Mouse (Mus musculus): ENCODE results near the gene Glt6d1. TPM values are rescaled to one million over a fixed set of nuclear protein-coding genes. Genes with fewer than 3 reads are reported as not detected.

Gene Glt6d1
- polyA plus RNA-seq, 1 experiment from 2014 or later, result not detected

GRCm38 (mm10) chr2:25836291-25836690 is 20.6 kb upstream of the Glt6d1 start:
- ATAC-seq (ENCODE audit: insufficient number of reproducible peaks, insufficient read depth, low FRiP score, low read depth), result no peak
- 43% methylated on average over 5 of the region's 5 CpGs for WGBS
- H3K27ac ChIP-seq (replicated peaks in 1 of 2; ENCODE audit: control insufficient read depth in 1 of 2, insufficient read depth in 1 of 2, low read depth in 2 of 2, low read length in 2 of 2), result no peak overlapping the region
- no peaks in the 10 kb centered on the region for H3K9me3 ChIP-seq (ENCODE audit: control insufficient read depth, low read length)
- H3K4me2 ChIP-seq (ENCODE audit: low read length), result no peak overlapping the region
- H3K9ac ChIP-seq (ENCODE audit: low read length), result no peak overlapping the region
- H3K36me3 ChIP-seq (ENCODE audit: control insufficient read depth, insufficient read depth, low read length), result no peaks in the 10 kb centered on the region
- H3K27me3 ChIP-seq (ENCODE audit: control insufficient read depth, insufficient read depth, low read length), result no peaks in the 10 kb centered on the region
- H3K4me1 ChIP-seq (ENCODE audit: control insufficient read depth in 2 of 2, insufficient read depth in 2 of 2, low read length in 2 of 2), result no peaks in the 10 kb centered on the region
- H3K4me3 ChIP-seq (ENCODE audit: control insufficient read depth in 1 of 2, insufficient read depth in 1 of 2, low read depth in 1 of 2, low read length in 2 of 2), result no peak overlapping the region

- no peak for ATAC-seq (ENCODE audit: insufficient number of reproducible peaks, insufficient read depth, low FRiP score, low read depth)
- no peak overlapping the region for H3K9ac ChIP-seq (ENCODE audit: low read length)
- H3K4me2 ChIP-seq (ENCODE audit: low read length), result no peak overlapping the region
- H3K36me3 ChIP-seq (ENCODE audit: control insufficient read depth, insufficient read depth, low read length), result no peaks in the 10 kb centered on the region
- no peaks in the 10 kb centered on the region for H3K27me3 ChIP-seq (ENCODE audit: control insufficient read depth, insufficient read depth, low read length)
- H3K9me3 ChIP-seq (ENCODE audit: control insufficient read depth, low read length), result no peaks in the 10 kb centered on the region
- no peak overlapping the region for H3K4me3 ChIP-seq (ENCODE audit: control insufficient read depth in 1 of 2, insufficient read depth in 1 of 2, low read depth in 1 of 2, low read length in 2 of 2)
- H3K27ac ChIP-seq (replicated peaks in 1 of 2; ENCODE audit: control insufficient read depth in 1 of 2, insufficient read depth in 1 of 2, low read depth in 2 of 2, low read length in 2 of 2), result no peak overlapping the region
- no peaks in the 10 kb centered on the region for H3K4me1 ChIP-seq (ENCODE audit: control insufficient read depth in 2 of 2, insufficient read depth in 2 of 2, low read length in 2 of 2)
- 77% methylated on average over 3 of the region's 3 CpGs for WGBS
These were observed 15.1 kb upstream of the Glt6d1 start for GRCm38 (mm10) chr2:25830786-25831185.

- H3K27me3 ChIP-seq (ENCODE audit: control insufficient read depth, insufficient read depth, low read length), result no peaks in the 10 kb centered on the region
- H3K36me3 ChIP-seq (ENCODE audit: control insufficient read depth, insufficient read depth, low read length), result no peaks in the 10 kb centered on the region
- ATAC-seq (ENCODE audit: insufficient number of reproducible peaks, insufficient read depth, low FRiP score, low read depth), result no peak
- H3K9me3 ChIP-seq (ENCODE audit: control insufficient read depth, low read length), result no peaks in the 10 kb centered on the region
- no peak overlapping the region for H3K9ac ChIP-seq (ENCODE audit: low read length)
- 62% methylated on average over 8 of the region's 8 CpGs for WGBS
- H3K4me1 ChIP-seq (ENCODE audit: control insufficient read depth in 2 of 2, insufficient read depth in 2 of 2, low read length in 2 of 2), result no peaks in the 10 kb centered on the region
- H3K27ac ChIP-seq (replicated peaks in 1 of 2; ENCODE audit: control insufficient read depth in 1 of 2, insufficient read depth in 1 of 2, low read depth in 2 of 2, low read length in 2 of 2), result no peak overlapping the region
- no peak overlapping the region for H3K4me3 ChIP-seq (ENCODE audit: control insufficient read depth in 1 of 2, insufficient read depth in 1 of 2, low read depth in 1 of 2, low read length in 2 of 2)
- no peak overlapping the region for H3K4me2 ChIP-seq (ENCODE audit: low read length)
These were observed 12.8 kb upstream of the Glt6d1 start for GRCm38 (mm10) chr2:25828344-25828947.

GRCm38 (mm10) chr2:25824751-25825150 is 9.1 kb upstream of the Glt6d1 start:
- H3K9me3 ChIP-seq (ENCODE audit: control insufficient read depth, low read length), result no peaks in the 10 kb centered on the region
- ATAC-seq (ENCODE audit: insufficient number of reproducible peaks, insufficient read depth, low FRiP score, low read depth), result no peak
- H3K36me3 ChIP-seq (ENCODE audit: control insufficient read depth, insufficient read depth, low read length), result no peaks in the 10 kb centered on the region
- no peak overlapping the region for H3K4me2 ChIP-seq (ENCODE audit: low read length)
- H3K27me3 ChIP-seq (ENCODE audit: control insufficient read depth, insufficient read depth, low read length), result no peaks in the 10 kb centered on the region
- H3K27ac ChIP-seq (replicated peaks in 1 of 2; ENCODE audit: control insufficient read depth in 1 of 2, insufficient read depth in 1 of 2, low read depth in 2 of 2, low read length in 2 of 2), result no peak overlapping the region
- no peaks in the 10 kb centered on the region; a peak in 1 of 4 replicates for H3K4me1 ChIP-seq (ENCODE audit: control insufficient read depth in 2 of 2, insufficient read depth in 2 of 2, low read length in 2 of 2)
- H3K9ac ChIP-seq (ENCODE audit: low read length), result no peak overlapping the region
- 79% methylated on average over 3 of the region's 3 CpGs for WGBS
- H3K4me3 ChIP-seq (ENCODE audit: control insufficient read depth in 1 of 2, insufficient read depth in 1 of 2, low read depth in 1 of 2, low read length in 2 of 2), result no peak overlapping the region

- Histone ChIP-seq H3K27ac (replicated peaks in 1 of 2; ENCODE audit: control insufficient read depth in 1 of 2, insufficient read depth in 1 of 2, low read depth in 2 of 2, low read length in 2 of 2) (no peak within 1 kb of the TSS), H3K27me3 (ENCODE audit: control insufficient read depth, insufficient read depth, low read length) (no peaks in the 10 kb centered on the region), H3K9ac (ENCODE audit: low read length) (no peak within 1 kb of the TSS), H3K9me3 (ENCODE audit: control insufficient read depth, low read length) (no peaks in the 10 kb centered on the region), H3K4me1 (ENCODE audit: control insufficient read depth in 2 of 2, insufficient read depth in 2 of 2, low read length in 2 of 2) (no peaks in the 10 kb centered on the region; a peak in 1 of 4 replicates), H3K36me3 (ENCODE audit: control insufficient read depth, insufficient read depth, low read length) (no peaks in the 10 kb centered on the region), H3K4me3 (ENCODE audit: control insufficient read depth in 1 of 2, insufficient read depth in 1 of 2, low read depth in 1 of 2, low read length in 2 of 2) (no peak within 1 kb of the TSS), H3K4me2 (ENCODE audit: low read length) (no peak within 1 kb of the TSS)
- ATAC-seq (ENCODE audit: insufficient number of reproducible peaks, insufficient read depth, low FRiP score, low read depth), result no peak
- WGBS, result 63% methylated on average over 1 of the region's 1 CpGs
These were observed 7.2 kb upstream of the Glt6d1 start, which contains the start of gene Lcn9 for GRCm38 (mm10) chr2:25822806-25823205. Gene Lcn9 (plus strand): TSS chr2:25823153.

- no peak overlapping the region for H3K27ac ChIP-seq (replicated peaks in 1 of 2; ENCODE audit: control insufficient read depth in 1 of 2, insufficient read depth in 1 of 2, low read depth in 2 of 2, low read length in 2 of 2)
- no peak for ATAC-seq (ENCODE audit: insufficient number of reproducible peaks, insufficient read depth, low FRiP score, low read depth)
- no peak overlapping the region for H3K4me3 ChIP-seq (ENCODE audit: control insufficient read depth in 1 of 2, insufficient read depth in 1 of 2, low read depth in 1 of 2, low read length in 2 of 2)
- no peak overlapping the region for H3K9ac ChIP-seq (ENCODE audit: low read length)
- H3K4me2 ChIP-seq (ENCODE audit: low read length), result no peak overlapping the region
- H3K9me3 ChIP-seq (ENCODE audit: control insufficient read depth, low read length), result no peaks in the 10 kb centered on the region
- H3K36me3 ChIP-seq (ENCODE audit: control insufficient read depth, insufficient read depth, low read length), result no peaks in the 10 kb centered on the region
- no peaks in the 10 kb centered on the region for H3K27me3 ChIP-seq (ENCODE audit: control insufficient read depth, insufficient read depth, low read length)
- WGBS, result 78% methylated on average over 5 of the region's 5 CpGs
- no peaks in the 10 kb centered on the region for H3K4me1 ChIP-seq (ENCODE audit: control insufficient read depth in 2 of 2, insufficient read depth in 2 of 2, low read length in 2 of 2)
These were observed 2.3 kb downstream of the Glt6d1 start for GRCm38 (mm10) chr2:25813364-25813763.

- no peaks in the 10 kb centered on the region for H3K4me1 ChIP-seq (ENCODE audit: control insufficient read depth in 2 of 2, insufficient read depth in 2 of 2, low read length in 2 of 2)
- no peak for ATAC-seq (ENCODE audit: insufficient number of reproducible peaks, insufficient read depth, low FRiP score, low read depth)
- H3K27me3 ChIP-seq (ENCODE audit: control insufficient read depth, insufficient read depth, low read length), result no peaks in the 10 kb centered on the region
- no peak overlapping the region for H3K4me2 ChIP-seq (ENCODE audit: low read length)
- H3K27ac ChIP-seq (replicated peaks in 1 of 2; ENCODE audit: control insufficient read depth in 1 of 2, insufficient read depth in 1 of 2, low read depth in 2 of 2, low read length in 2 of 2), result no peak overlapping the region
- H3K9ac ChIP-seq (ENCODE audit: low read length), result no peak overlapping the region
- H3K36me3 ChIP-seq (ENCODE audit: control insufficient read depth, insufficient read depth, low read length), result no peaks in the 10 kb centered on the region
- H3K9me3 ChIP-seq (ENCODE audit: control insufficient read depth, low read length), result no peaks in the 10 kb centered on the region
- H3K4me3 ChIP-seq (ENCODE audit: control insufficient read depth in 1 of 2, insufficient read depth in 1 of 2, low read depth in 1 of 2, low read length in 2 of 2), result no peak overlapping the region
- WGBS, result 65% methylated on average over 2 of the region's 2 CpGs
These were observed 3.9 kb downstream of the Glt6d1 start for GRCm38 (mm10) chr2:25811711-25812110.

- no peaks in the 10 kb centered on the region for H3K27me3 ChIP-seq (ENCODE audit: control insufficient read depth, insufficient read depth, low read length)
- 47% methylated on average over 5 of the region's 5 CpGs for WGBS
- no peaks in the 10 kb centered on the region for H3K9me3 ChIP-seq (ENCODE audit: control insufficient read depth, low read length)
- H3K27ac ChIP-seq (replicated peaks in 1 of 2; ENCODE audit: control insufficient read depth in 1 of 2, insufficient read depth in 1 of 2, low read depth in 2 of 2, low read length in 2 of 2), result no peak overlapping the region
- H3K4me2 ChIP-seq (ENCODE audit: low read length), result no peak overlapping the region
- no peak for ATAC-seq (ENCODE audit: insufficient number of reproducible peaks, insufficient read depth, low FRiP score, low read depth)
- H3K36me3 ChIP-seq (ENCODE audit: control insufficient read depth, insufficient read depth, low read length), result no peaks in the 10 kb centered on the region
- H3K4me3 ChIP-seq (ENCODE audit: control insufficient read depth in 1 of 2, insufficient read depth in 1 of 2, low read depth in 1 of 2, low read length in 2 of 2), result no peak overlapping the region
- no peak overlapping the region for H3K9ac ChIP-seq (ENCODE audit: low read length)
- no peaks in the 10 kb centered on the region for H3K4me1 ChIP-seq (ENCODE audit: control insufficient read depth in 2 of 2, insufficient read depth in 2 of 2, low read length in 2 of 2)
These were observed 17.6 kb downstream of the Glt6d1 start for GRCm38 (mm10) chr2:25798065-25798464.

Measured in heart, embryonic 14.5 days (tissue).